Mouse (Mus musculus) megakaryocyte, embryonic 14.5 days (primary cell): ENCODE data around the gene Zkscan4. TPM values are rescaled to one million over a fixed set of nuclear protein-coding genes. Genes with fewer than 3 reads are reported as not detected.
"Not testable (repeated sequence)": the region's sequence is repeated elsewhere in the genome, so short reads cannot be mapped to it uniquely, and the experiment has no call there.

Experiments
- H3K27me3 ChIP-seq: replicated peaks from 2 replicates; pipeline ENCODE3; 2012; ENCODE audit warnings: inconsistent platforms
- H3K36me3 ChIP-seq: replicated peaks from 2 replicates; pipeline ENCODE3; 2012; ENCODE audit warnings: low read length, inconsistent platforms, mixed read lengths
- H3K4me1 ChIP-seq: 2 replicates; pipeline ENCODE4 v1.6.1; 2012; ENCODE audit warnings: inconsistent platforms
- H3K4me3 ChIP-seq: replicated peaks from 2 replicates; pipeline ENCODE3; 2012; ENCODE audit warnings: moderate library complexity, mild to moderate bottlenecking, inconsistent platforms
- H3K9me3 ChIP-seq: 2 replicates; pipeline ENCODE4 v1.6.1; 2012; ENCODE audit warnings: inconsistent platforms
- FLI1 ChIP-seq: IDR thresholded peaks from 2 replicates; pipeline ENCODE4 v1.6.1; 2012; ENCODE audit warnings: low read length, inconsistent platforms, mixed read lengths
- GATA1 ChIP-seq: IDR thresholded peaks from 3 replicates; pipeline ENCODE4 v1.6.1; 2012; ENCODE audit warnings: mixed read lengths, low read length, inconsistent platforms, borderline replicate concordance
- polyA plus RNA-seq: library from polyadenylated mRNA; stranded (reverse); fragments of >175 nt; gene quantifications from 2 replicates; pipeline ENCODE4 v1.2.3, GENCODE M21; 2012; ENCODE audit warnings: low replicate concordance; ENCODE audit not compliant: insufficient read depth

The Zkscan4 gene
- not detected in 2 replicates for polyA plus RNA-seq

DNA sequence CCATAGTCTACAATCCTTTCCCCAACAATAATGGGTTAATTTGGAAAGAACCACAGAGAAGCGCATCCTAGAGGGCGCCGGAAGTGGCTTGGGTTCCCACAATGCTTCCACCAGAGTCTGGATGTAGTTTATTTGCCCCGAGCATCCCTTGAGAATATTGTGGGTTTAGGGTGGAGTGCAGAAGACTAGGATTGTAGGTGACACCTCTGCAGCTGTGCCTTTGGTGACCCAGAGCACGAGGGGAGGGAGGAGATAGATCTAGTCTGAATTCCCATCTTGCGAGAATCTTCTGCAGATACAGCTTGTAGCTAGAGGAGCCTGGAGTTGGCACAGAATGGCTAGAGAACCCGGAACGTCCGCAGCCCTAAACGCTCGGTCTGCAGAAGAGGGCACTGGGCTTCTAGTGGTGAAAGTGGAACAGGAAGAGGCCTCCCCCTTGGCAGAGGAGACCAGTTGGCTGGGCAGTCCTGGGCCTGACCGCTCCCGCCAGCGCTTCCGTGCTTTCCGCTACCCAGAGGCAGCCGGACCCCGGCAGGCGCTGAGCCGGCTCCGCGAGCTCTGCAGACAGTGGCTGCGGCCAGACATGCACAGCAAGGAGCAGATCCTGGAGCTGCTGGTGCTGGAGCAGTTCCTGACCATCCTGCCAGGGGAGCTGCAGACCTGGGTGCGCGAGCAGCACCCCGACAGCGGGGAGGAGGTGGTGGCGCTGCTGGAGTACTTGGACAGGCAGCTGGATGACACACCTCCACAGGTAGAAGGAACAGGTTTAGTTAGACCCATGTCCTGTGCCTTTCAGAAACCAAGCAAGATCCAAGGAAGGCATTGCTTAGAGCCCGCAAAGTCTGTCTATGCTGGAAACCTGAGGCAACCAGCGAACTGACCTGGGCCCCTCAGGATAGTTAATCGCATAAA lies at the start of gene Zkscan4, which contains the start of gene Gm10065:
Gene Zkscan4, plus strand, starts transcription at position 149 of the 912 bp plus-strand sequence.
Gene Gm10065, minus strand, starts transcription at position 683 of the 912 bp plus-strand sequence.
- peaks cover 26% of the 10 kb centered on the region for H3K4me1 ChIP-seq
- peak within 1 kb of the TSS; percentile 86 for H3K4me3 ChIP-seq

DNA sequence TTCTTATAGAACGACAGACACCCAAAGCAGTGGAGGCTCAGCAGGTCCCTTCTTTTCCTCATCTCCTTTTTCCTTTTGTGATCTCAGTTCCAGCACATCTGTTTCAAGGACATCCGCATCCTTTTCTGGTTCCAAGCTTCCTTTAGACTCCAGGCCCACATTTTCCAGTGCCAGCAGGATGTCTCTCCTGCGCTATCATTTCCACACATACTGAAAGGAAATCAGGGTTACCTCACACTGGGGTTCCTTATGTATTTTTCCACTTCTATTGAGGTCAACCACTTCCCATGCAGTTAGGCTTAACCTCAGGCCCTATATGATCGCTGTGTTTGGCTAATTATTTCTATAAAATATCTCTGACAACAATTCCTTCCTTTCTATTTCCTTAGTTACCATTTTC lies 43.2 kb upstream of the Zkscan4 start:
- Histone ChIP-seq H3K36me3 (peaks cover 6% of the 10 kb centered on the region), H3K9me3 (no peaks in the 10 kb centered on the region), H3K4me1 (peaks cover 45% of the 10 kb centered on the region), H3K4me3 (no peak overlapping the region), H3K27me3 (no peaks in the 10 kb centered on the region)
- TF ChIP-seq FLI1 (no peak), GATA1 (no peak)

More for the DNA sequence above, at the start of gene Zkscan4, which contains the start of gene Gm10065:
- not testable (repeated sequence) for H3K36me3 ChIP-seq, H3K27me3 ChIP-seq, H3K9me3 ChIP-seq

DNA sequence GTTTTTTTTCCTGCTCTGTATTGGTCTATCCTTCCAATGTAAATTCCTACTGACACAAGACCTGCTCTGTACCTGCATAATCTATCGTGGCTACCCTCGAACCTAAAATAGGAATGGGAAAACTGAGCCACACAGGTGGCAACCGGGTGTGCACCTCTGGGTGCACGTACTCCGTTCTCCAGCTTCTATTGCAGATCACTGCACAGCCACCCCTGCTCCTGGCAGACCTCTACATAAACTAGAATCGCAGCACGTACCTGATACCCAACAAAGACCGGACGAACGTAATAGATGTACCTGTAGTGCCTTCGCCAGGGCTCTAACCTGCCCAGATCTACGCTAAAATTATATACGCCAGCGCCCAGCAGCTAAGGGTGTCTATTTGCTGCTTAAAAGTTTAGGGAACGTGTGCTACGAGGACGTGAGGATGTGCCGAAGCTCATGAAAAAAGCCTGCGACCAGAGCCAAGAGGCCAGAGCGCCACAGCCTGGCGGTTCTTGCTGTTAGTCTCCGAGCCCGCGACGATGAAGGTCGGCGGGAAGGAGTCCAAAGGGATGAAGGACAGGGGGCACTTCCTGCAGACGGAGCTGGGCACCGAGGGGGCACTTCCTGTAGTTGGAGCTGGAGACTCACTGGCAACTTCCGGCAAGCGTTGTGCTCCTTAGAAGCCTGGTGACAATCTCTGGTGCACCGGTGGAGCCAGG lies 38.1 kb upstream of the Zkscan4 start, which contains the start of gene Pgbd1:
Gene Pgbd1, minus strand, starts transcription at position 556 of the 704 bp plus-strand sequence.
- Histone ChIP-seq H3K9me3 (no peaks in the 10 kb centered on the region), H3K4me3 (peak within 1 kb of the TSS; percentile 93), H3K27me3 (no peaks in the 10 kb centered on the region), H3K36me3 (peaks cover 31% of the 10 kb centered on the region), H3K4me1 (peaks cover 28% of the 10 kb centered on the region)
- no peak for TF ChIP-seq GATA1
- TF ChIP-seq FLI1, result no peak

DNA sequence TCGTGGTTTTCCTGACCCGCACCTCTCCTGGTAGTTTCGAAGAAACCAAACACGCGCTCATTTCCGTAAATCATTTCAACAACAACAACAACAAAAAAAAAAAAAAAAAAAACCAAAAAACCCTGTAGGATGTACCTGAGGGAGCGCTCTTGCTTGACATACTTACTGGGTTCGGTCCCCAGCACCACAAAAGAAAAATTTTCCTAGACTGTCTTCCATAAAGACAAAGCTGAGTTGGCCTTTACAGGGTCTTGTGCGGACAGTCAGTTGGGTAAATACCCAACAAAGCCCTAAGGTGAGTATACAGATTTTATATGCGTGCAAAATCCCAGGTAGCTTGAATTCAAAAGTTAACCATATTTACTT lies 37.5 kb upstream of the Zkscan4 start:
- TF ChIP-seq GATA1, result no peak
- no peak for TF ChIP-seq FLI1

DNA sequence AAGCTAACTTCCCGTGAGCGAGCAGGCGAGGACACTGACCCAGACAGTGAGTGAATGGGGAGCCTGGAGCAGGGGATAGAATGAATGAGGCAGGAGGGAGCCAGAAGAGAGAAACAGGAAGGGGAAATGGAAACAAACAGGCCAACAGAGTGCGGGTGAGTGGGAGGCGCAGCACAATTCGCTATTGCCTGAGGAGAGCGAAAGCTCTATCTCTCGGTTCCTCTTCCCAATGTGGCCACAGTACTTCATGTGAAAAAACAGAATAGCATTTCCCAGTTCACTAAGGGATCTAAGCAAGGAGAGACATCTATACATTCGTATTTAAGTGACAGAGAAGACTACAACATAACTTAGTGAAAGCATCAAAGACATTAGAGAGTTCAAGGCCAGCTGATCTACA lies 31.9 kb upstream of the Zkscan4 start:
- peaks cover 74% of the 10 kb centered on the region for H3K36me3 ChIP-seq
- H3K4me3 ChIP-seq, result no peak overlapping the region
- no peaks in the 10 kb centered on the region for H3K27me3 ChIP-seq
- H3K9me3 ChIP-seq, result no peaks in the 10 kb centered on the region
- no peak for TF ChIP-seq GATA1
- no peak for TF ChIP-seq FLI1
- peaks cover 14% of the 10 kb centered on the region for H3K4me1 ChIP-seq

More for the DNA sequence above, 37.5 kb upstream of the Zkscan4 start:
- Histone ChIP-seq H3K36me3 (peaks cover 35% of the 10 kb centered on the region), H3K9me3 (no peaks in the 10 kb centered on the region), H3K27me3 (no peaks in the 10 kb centered on the region), H3K4me1 (peaks cover 23% of the 10 kb centered on the region), H3K4me3 (peak overlapping the region; percentile 93)

DNA sequence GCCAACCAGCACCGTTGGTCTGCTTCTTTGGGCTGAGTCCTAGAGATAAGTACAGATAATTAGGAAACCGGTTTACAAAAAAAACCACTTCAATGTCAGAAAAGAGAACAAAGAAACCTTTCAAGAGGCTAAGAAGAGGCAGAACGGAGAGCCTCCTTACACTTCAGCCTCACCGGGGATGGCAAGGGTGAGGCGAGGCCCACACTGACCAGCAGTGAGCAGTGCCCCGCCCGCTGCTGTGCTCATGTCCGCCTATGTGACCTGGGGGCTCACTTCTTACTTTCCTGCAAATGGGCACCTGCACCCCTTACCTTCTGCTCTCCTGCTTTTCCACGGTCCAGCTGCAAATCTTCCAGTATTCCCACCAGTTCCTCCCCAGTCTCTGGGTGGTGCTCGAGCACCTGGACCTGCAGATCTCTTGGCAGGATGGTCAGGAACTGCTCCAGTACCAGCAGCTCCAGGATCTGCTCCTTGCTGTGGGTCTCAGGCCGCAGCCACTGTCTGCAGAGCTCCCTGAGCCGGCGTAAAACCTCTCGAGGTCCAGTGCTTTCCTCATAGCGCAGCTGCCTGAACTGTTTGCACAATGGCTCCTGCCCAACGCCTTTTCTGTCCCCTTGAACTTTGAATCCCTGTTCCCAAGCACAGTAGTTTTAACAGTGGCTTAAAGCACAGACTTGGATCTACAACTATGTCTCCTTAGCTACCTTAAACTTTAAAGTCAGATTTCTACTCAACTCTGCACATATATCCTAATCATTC lies 30.7 kb upstream of the Zkscan4 start:
- no peak overlapping the region for H3K4me3 ChIP-seq
- H3K4me1 ChIP-seq, result peaks cover 26% of the 10 kb centered on the region
- H3K27me3 ChIP-seq, result no peaks in the 10 kb centered on the region
- TF ChIP-seq FLI1 (no peak), GATA1 (no peak)
- no peaks in the 10 kb centered on the region for H3K9me3 ChIP-seq
- peaks cover 71% of the 10 kb centered on the region for H3K36me3 ChIP-seq

DNA sequence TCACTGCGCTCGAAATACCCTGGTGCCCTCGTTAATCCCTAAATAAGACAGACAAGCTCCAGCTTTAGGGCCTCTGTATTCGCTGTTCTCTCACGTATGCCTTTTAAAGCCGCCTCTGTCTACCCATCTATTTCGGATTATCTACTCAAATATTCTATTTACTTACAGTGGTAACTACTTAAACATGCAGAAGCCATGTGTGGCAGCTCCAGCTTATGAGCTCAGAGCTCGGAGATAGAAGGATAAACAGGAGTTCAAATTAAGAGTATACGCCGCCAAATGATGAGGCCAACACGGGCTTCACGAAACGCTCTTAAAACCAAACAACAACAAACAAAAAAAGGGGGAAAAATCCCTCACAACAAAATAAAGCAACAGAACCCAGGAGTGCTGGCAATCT lies 25.7 kb upstream of the Zkscan4 start:
- Histone ChIP-seq H3K4me1 (peaks cover 27% of the 10 kb centered on the region), H3K27me3 (peaks cover 19% of the 10 kb centered on the region), H3K9me3 (no peaks in the 10 kb centered on the region), H3K36me3 (peaks cover 23% of the 10 kb centered on the region), H3K4me3 (peak overlapping the region; percentile 96)
- TF ChIP-seq FLI1 (no peak), GATA1 (no peak)

DNA sequence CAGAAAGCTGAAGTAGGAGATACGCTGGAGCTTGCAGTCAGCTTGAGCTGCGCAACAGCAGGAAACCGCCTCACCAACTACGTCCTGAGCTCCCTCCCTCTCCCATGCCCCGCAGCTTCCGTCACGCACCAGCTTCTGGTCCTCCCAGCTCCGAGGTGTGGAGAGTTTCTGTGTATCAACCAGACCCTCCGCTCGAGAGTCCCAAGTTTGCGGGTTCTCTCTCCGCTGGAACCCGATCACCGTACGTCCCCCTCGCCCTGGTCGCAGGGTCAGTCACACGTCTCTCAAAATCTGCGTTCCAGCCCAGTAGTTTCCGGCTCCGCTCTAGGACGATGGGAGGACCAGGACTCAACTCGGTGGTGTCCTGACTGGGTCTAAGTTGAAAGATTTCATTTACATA lies 25.3 kb upstream of the Zkscan4 start, which contains the start of gene Zscan26:
Gene Zscan26, minus strand, starts transcription at position 282 of the 400 bp plus-strand sequence.
- Histone ChIP-seq H3K4me3 (peak within 1 kb of the TSS; percentile 96), H3K9me3 (no peaks in the 10 kb centered on the region), H3K36me3 (peaks cover 19% of the 10 kb centered on the region), H3K27me3 (peaks cover 19% of the 10 kb centered on the region), H3K4me1 (peaks cover 24% of the 10 kb centered on the region)
- TF ChIP-seq FLI1 (no peak), GATA1 (no peak)

DNA sequence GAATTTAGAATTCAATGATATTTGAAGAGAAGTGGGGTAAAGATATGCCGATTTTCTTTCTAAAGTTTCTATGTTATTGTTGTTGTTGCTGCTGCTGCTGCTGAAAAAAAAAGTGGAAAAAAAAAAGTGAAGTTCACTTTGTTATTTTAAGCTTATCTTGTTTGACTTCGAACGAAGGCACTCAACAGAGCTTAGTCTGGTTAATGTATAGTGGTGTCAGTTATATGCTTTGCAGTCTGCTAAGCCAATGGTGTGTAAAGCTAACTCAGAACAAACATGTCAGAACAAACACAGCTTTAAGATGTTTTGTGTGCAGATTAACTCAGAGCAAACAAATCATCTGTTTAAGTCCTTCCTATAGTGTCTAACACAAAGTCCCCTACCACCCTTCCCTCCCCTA lies 24.6 kb upstream of the Zkscan4 start:
- peaks cover 12% of the 10 kb centered on the region for H3K36me3 ChIP-seq
- H3K9me3 ChIP-seq, result no peaks in the 10 kb centered on the region
- no peak overlapping the region for H3K4me3 ChIP-seq
- TF ChIP-seq GATA1, result no peak
- TF ChIP-seq FLI1, result no peak
- peaks cover 18% of the 10 kb centered on the region for H3K4me1 ChIP-seq
- H3K27me3 ChIP-seq, result peaks cover 19% of the 10 kb centered on the region
